Mouse (Mus musculus) testis, adult 2 months (tissue): Measurements from ENCODE around the gene Csk. TPM values are rescaled to one million over a fixed set of nuclear protein-coding genes. Genes with fewer than 3 reads are reported as not detected.
A peak's percentile ranks its signal among the peaks of the same experiment; 100 is the strongest.

ENCODE experiments used
- H3K27ac ChIP-seq: fragments of 200-500 bp; 2 replicates; pipeline ENCODE4 v1.5.1; 2012; ENCODE audit warnings: low read depth, low read length; ENCODE audit not compliant: control insufficient read depth, insufficient read depth
- H3K27me3 ChIP-seq: fragments of 200-500 bp; 2 replicates; pipeline ENCODE4 v1.6.1; 2012; ENCODE audit warnings: mild to moderate bottlenecking, low read length, moderate library complexity; ENCODE audit not compliant: control insufficient read depth, insufficient read depth
- H3K36me3 ChIP-seq: fragments of 200-500 bp; 2 replicates; pipeline ENCODE4 v1.6.1; 2012; ENCODE audit warnings: mild to moderate bottlenecking, low read length; ENCODE audit not compliant: control insufficient read depth, insufficient read depth
- H3K4me1 ChIP-seq: fragments of 200-500 bp; 2 replicates; pipeline ENCODE4 v1.6.1; 2012; ENCODE audit warnings: low read length; ENCODE audit not compliant: control insufficient read depth, insufficient read depth
- H3K4me3 ChIP-seq: fragments of 200-500 bp; 2 replicates; pipeline ENCODE4 v1.5.1; 2012; ENCODE audit warnings: low read depth, mild to moderate bottlenecking, low read length, moderate library complexity, mixed read lengths; ENCODE audit not compliant: control insufficient read depth
- CTCF ChIP-seq: fragments of 200-500 bp; IDR thresholded peaks from 2 replicates; pipeline ENCODE4 v1.5.1; 2012; ENCODE audit warnings: low read depth, mild to moderate bottlenecking, inconsistent platforms, low read length, moderate library complexity; ENCODE audit not compliant: control insufficient read depth, insufficient read depth, insufficient replicate concordance
- POLR2A ChIP-seq: fragments of 200-500 bp; IDR thresholded peaks from 2 replicates; pipeline ENCODE4 v1.6.1; 2012; ENCODE audit warnings: low read depth, mild to moderate bottlenecking, inconsistent platforms, low read length, moderate library complexity; ENCODE audit not compliant: control insufficient read depth
- polyA plus RNA-seq: library from polyadenylated mRNA; depleted of rRNA; stranded (reverse); fragments of >200 nt; gene quantifications from 2 replicates; pipeline ENCODE4 v1.2.3, GENCODE M21; 2012

Csk gene
- polyA plus RNA-seq, 1 experiment: 13.4 TPM

DNA sequence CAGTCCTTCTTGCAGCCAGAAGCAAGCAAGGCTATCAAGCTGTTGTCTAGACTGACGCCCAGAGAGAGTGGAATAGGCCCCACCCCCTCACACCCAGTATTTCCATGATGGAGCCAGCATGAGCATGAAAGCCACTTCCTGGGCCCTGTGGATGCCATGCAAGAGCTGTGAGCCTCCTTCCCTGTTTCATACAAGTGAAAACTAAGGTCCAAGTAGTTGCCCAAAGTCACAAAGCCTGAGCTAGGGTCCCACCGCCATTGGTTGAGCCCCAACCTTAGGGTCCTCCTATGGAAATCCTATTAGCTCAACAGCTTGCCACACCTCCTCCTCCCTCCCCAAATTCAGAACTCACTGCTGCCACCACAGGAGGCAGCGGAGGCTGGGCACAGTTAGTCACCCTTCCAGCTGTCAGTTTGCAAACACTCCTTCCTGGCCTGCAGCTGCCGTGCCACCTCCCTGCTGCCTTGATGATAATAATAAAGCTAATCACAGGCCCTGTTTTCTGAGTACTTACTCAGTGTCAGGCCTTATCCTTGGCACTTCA, 19.9 kb downstream of the Csk start:
- no peak overlapping the region for H3K4me3 ChIP-seq
- H3K27me3 ChIP-seq: no peaks in the 10 kb centered on the region
- H3K36me3 ChIP-seq: no peaks in the 10 kb centered on the region
- H3K4me1 ChIP-seq: peaks cover under 1% of the 10 kb centered on the region
- TF ChIP-seq CTCF (no peak), POLR2A (no peak)
- H3K27ac ChIP-seq: no peak overlapping the region

DNA sequence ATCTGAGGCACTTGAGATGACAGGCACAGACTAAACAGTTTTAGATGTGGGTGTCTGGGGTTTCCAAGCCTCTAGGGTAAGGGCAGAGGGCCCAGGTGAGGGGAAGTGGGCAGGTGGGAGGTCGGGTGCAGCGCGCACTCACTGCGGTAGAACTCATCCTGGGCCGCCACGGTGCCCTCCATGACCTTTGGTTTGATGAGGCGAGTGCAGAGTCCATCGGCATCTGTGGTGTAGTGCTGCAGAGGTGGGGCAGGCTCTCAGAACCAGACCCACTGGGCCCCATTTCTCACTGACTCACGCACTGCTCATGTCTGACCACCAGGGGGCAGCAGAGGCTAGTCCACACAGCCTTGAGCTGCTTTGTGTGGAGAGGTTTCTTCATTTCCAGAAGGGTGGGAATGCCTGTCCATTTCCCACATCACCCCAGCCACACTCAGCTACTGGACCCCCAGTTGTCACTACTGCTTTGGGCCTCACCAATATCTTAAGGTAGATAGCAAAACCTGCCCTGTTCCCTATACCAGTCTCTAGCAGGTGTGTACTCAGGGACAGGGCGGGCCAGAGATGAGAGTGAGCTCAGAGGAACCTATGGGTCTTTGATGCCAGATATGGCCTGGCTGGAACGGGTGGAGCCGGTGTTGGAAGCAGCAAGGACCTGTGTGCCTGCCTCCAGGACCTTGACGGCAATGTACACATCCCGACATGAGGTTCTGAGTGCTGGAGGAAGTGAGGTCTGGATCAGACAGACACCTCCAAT, 24.1 kb downstream of the Csk start:
- Histone ChIP-seq H3K4me3 (no peak overlapping the region), H3K36me3 (no peaks in the 10 kb centered on the region), H3K27me3 (no peaks in the 10 kb centered on the region), H3K27ac (no peak overlapping the region), H3K4me1 (no peaks in the 10 kb centered on the region; the same call in 1 of the 2 replicates)
- TF ChIP-seq POLR2A: no peak
- TF ChIP-seq CTCF: peak; percentile 99

GRCm38 (mm10) chr9:57628717-57629116, 24.7 kb downstream of the Csk start:
- Histone ChIP-seq H3K27me3 (no peaks in the 10 kb centered on the region), H3K4me1 (no peaks in the 10 kb centered on the region; the same call in 1 of the 2 replicates), H3K36me3 (no peaks in the 10 kb centered on the region), H3K27ac (no peak overlapping the region), H3K4me3 (no peak overlapping the region)
- no peak for TF ChIP-seq CTCF
- no peak for TF ChIP-seq POLR2A

GRCm38 (mm10) chr9:57627892-57628291, 25.5 kb downstream of the Csk start:
- TF ChIP-seq POLR2A: no peak
- no peak for TF ChIP-seq CTCF
- Histone ChIP-seq H3K4me3 (no peak overlapping the region), H3K27ac (no peak overlapping the region), H3K36me3 (no peaks in the 10 kb centered on the region), H3K27me3 (no peaks in the 10 kb centered on the region), H3K4me1 (no peaks in the 10 kb centered on the region; the same call in 1 of the 2 replicates)

GRCm38 (mm10) chr9:57627191-57627590, 26.2 kb downstream of the Csk start:
- H3K27ac ChIP-seq: no peak overlapping the region
- no peaks in the 10 kb centered on the region for H3K27me3 ChIP-seq
- no peaks in the 10 kb centered on the region; the same call in 1 of the 2 replicates for H3K4me1 ChIP-seq
- TF ChIP-seq POLR2A (no peak), CTCF (no peak)
- H3K36me3 ChIP-seq: no peaks in the 10 kb centered on the region
- H3K4me3 ChIP-seq: no peak overlapping the region

GRCm38 (mm10) chr9:57625674-57626500, 27.5 kb downstream of the Csk start:
- TF ChIP-seq POLR2A (no peak), CTCF (no peak)
- Histone ChIP-seq H3K4me1 (no peaks in the 10 kb centered on the region; the same call in 1 of the 2 replicates), H3K4me3 (no peak overlapping the region), H3K27me3 (no peaks in the 10 kb centered on the region), H3K27ac (no peak overlapping the region), H3K36me3 (no peaks in the 10 kb centered on the region)

DNA sequence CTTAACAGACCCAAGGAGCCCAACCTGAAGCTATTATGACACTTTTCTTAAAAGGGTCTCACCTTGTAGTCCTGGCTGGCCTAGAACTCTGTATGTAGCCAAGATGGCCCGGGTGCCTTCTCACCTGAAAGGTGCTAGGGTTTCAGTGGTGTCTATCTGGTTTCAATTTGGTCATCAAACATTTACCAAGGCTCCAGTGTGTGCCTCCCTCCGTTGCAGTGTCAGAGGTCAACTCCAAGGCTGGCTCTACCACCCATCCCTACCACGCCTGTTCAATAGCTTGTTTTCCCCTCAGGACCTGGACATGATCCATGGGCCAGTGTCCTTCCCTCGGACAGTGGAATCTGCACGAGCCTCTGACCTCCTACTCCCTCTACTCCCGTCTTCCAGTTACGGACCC, 29.1 kb downstream of the Csk start:
- Histone ChIP-seq H3K4me1 (no peaks in the 10 kb centered on the region; the same call in 1 of the 2 replicates), H3K4me3 (no peak overlapping the region), H3K27ac (no peak overlapping the region), H3K27me3 (no peaks in the 10 kb centered on the region), H3K36me3 (no peaks in the 10 kb centered on the region)
- TF ChIP-seq CTCF (no peak), POLR2A (no peak)
